Mouse (Mus musculus) C2C12 (cell line): Measurements from ENCODE around the gene Akap12.

Experiments
- CTCF ChIP-seq: IDR thresholded peaks from one replicate; pipeline ENCODE4 v1.5.1; 2011; ENCODE audit not compliant: control insufficient read depth, insufficient read depth, insufficient read length
- MAX ChIP-seq: IDR thresholded peaks from one replicate; pipeline ENCODE4 v1.6.1; 2011; ENCODE audit warnings: mild to moderate bottlenecking, control low read depth
- MYOD1 ChIP-seq: IDR thresholded peaks from one replicate; pipeline ENCODE4 v1.6.1; 2011; ENCODE audit warnings: low read depth; ENCODE audit not compliant: control insufficient read depth, insufficient read length
- USF1 ChIP-seq: IDR thresholded peaks from one replicate; pipeline ENCODE4 v1.6.1; 2011; ENCODE audit warnings: low read depth, mild to moderate bottlenecking, control low read depth, moderate library complexity

GRCm38 (mm10) chr10:4293418-4293817 lies 27.2 kb downstream of the Akap12 start:
- TF ChIP-seq CTCF (no peak), USF1 (no peak), MAX (no peak), MYOD1 (no peak)
